Mouse (Mus musculus): ENCODE data around the gene Bcl2l1.

The Bcl2l1 gene

DNA sequence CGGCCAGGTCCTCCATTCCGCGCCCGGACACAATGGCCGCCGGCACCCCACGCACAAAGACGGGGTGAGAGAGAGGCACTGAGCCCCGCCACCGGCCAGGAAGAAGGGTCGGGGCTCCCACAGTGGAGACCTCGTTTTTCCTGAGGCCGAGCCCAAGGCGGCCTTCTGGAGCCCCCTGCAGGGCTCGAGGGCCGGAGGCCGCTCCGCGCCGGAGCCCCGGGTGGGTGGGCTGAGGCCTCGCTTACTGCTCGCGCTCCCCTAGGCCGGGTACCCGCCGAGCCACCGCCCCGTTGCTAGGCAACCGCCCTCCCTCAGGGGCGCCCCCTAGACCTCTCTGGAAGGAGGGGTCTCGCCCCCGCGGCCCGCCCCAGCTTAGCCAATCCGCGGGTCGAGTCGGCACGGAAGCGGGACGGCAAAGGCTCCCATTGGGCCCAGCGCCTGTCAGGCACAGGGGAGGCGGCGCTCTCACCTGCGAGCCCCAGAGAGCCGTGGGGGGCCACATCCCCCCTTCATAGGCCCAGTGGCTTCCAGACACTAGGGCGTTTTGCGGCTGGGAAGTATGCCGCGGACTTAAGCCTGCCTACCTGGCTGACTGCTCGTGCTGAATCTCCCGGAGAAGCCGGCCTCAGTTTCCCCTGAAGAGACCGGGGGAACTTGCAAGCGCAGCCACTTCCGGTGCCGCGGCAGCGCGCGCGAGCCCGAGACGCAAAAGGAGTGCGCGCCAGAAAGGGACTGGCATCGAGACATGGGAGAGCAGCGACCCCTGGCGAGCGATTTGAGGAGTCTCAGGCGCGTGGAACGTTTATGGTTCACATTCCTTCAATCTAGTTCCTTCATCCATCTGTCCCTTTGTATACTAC lies at the start of gene Bcl2l1:
Gene Bcl2l1 (minus strand): TSS at position 710 of the 860 bp plus-strand sequence.
- DNase-seq = peak; percentile 100

DNA sequence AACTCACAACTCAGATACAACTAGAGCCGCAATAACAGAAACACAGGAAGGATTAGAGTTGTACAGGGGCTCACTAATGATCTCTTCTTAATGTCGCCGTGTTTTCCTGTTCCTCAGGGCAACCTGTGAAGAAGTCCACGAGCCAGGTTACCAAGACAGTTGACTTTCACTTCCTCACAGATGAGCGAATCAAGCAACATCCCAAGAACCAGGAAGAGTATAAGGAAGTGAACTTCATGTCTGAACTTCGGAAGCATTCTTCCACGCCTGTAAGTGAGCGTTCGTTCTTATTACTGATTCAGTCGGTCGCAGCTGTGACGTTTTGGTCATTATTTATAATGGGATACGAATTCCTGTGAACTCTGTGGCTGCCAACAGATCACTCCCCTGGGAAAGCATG lies 49.4 kb upstream of the Bcl2l1 start:
- peak; percentile 81 for DNase-seq

DNA sequence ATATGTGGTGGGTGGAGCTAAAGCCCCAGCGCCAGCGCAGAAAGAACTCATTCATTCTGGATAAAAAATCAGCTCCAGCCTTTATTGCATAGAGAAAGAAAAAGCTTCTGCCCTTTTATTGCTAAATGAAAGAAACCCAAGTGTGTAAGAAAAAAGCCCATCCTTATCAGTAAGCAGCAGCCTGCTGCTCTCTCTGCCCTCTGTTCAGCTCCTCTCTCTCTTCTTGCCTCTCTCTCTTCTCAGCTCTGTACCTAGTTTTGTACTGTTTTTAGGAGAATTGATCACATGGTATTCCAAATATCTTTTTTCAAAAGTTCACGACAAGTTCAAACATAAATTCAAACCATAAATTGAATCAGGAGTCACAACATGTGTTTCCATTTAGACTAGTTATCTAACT lies 46.7 kb upstream of the Bcl2l1 start:
- DNase-seq = no peak

GRCm38 (mm10) chr2:152863346-152863745 lies 31.8 kb upstream of the Bcl2l1 start:
- peak; percentile 16 for DNase-seq

DNA sequence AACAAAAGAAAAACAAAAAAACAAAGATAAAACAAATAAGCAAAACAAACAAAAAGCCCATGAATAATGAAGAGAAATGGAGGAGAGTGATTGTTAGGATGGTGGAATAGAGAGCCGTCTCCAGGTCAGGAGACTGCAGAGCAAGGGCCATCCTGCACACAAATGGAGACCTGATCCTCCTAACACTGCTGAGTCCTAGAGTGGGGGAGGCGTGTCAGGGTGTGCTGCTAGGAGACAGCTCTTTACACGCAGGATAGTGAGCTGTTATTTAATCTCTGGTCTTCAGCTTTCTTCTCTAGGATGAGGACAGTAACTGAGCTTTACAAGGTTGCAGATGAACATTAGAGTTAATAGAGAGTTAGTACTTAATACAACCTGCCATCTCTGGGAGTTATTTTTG lies 31.1 kb upstream of the Bcl2l1 start:
- DNase-seq = peak; percentile 46

DNA sequence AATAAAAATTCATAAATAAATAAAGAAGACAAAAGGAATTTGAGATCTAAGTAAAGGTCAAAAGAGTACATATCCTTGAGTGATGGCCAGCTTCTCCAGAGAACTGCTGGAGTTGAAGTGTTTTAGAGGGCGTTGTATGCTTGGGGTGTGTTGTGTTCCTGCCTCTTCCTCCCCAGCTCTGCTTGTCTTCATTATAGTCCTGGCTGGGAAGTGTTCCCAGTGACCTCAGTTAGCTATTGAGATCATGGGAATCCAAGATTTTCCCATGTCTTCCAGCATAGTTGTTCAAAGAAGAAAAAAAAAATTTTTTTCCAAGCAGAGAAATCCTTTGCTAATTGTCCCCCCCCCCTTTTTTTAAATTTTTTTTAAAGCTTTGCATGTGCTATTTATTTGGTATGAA lies 30.4 kb upstream of the Bcl2l1 start:
- DNase-seq = peak; percentile 88

- no peak for DNase-seq
Observed at GRCm38 (mm10) chr2:152859501-152859900, 28.0 kb upstream of the Bcl2l1 start.

- no peak for DNase-seq
Observed at GRCm38 (mm10) chr2:152848466-152848865, 16.9 kb upstream of the Bcl2l1 start.

DNA sequence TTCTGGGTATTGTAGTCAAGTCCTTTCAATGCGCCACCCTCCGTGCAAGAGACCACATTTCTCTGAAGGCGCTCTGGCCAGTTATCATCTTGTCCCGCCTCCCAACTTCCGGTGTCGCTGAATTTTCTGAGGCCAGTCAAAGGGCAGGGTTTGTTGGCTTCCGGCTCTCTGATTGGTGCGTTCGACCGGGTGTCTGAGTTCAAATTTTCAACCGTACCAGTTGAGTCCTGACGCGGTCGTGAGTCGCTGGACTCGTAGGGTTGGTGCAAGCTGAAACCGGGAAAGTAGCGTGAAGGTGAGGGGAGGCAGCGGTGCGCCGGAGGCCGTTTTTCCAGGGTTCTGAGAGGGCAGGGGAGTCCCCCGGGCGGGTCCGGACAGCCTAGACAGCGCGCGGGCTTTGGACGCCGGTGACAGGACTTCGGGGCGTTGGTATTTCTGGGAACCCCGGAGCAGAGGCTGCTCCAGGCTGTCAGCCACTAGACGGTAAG lies 16.3 kb upstream of the Bcl2l1 start, which contains the start of gene Tpx2:
Gene Tpx2 (plus strand): TSS at position 150 of the 488 bp plus-strand sequence.
- DNase-seq = peak; percentile 100

DNA sequence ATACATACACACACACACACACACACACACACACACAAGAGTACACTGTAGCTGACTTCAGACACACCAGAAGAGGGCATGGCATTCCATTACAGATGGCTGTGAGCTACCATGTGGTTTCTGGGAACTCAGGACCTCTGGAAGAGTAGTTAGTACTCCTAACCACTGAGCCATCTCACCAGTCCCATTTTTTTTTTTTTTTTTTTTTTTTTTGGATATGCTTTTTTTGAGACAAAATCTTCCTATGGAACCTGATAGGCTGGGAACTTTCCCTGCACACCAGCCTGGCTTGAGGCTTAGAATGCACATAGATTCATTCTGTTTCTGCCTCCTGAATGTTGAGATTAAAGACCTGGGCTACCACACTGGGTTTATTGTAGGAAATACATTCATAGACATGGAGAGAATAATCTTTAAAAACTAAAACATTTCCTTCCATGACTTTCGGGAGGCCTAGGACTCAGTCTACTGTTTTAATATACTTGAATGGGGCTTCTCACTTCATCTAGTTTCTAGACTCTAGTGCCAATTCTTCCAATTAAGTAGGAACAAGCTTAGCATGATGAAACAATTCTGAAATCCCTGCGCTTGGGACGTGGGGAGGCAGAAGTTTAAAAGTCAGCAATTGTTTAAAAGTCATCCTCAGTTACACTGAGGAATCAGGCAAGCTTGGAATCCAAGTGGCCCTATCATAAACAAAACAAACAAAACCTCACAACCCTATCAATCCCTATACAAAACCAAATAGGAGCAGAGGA lies 15.7 kb upstream of the Bcl2l1 start:
- DNase-seq = no peak

DNA sequence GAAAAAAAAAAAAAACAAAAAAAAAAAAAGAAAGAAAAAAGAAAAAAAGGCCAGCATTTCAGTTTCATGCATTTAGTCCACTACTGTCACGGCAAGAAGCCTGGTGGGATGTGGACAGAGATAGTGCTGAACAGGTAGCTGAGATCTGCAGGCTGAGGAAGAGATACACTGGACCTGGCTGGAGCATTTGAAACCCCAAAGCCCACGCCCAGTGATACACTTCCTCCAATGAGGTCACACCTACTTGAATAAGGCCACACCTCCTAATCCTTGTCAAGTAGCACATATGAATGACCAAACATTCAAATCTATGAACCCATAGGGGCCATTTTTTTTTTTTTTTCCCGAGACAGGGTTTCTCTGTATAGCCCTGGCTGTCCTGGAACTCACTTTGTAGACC lies 11.2 kb upstream of the Bcl2l1 start:
- no peak for DNase-seq

DNA sequence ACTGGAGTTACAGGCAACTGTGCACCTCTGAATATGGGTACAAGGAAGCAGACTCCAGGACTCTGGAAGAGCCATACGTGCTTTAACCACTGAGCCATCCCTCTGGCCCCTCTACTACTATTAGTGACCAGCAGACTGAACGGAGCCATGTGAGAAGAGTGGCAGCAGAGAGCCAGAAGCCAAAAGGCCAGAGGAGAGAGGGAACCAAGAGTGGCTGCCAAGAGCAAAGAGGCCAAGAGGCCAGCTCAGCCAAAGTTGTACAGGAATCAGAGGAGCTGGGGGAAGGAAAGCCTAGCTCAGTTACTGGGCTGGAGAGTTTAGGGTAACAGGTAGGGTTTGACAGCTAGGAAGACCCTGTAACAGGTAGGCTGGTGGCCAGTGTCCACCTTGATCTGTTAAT lies 7.7 kb upstream of the Bcl2l1 start:
- no peak for DNase-seq

- peak; percentile 100 for DNase-seq
Observed at GRCm38 (mm10) chr2:152830021-152830921, 1.3 kb downstream of the Bcl2l1 start.

DNA sequence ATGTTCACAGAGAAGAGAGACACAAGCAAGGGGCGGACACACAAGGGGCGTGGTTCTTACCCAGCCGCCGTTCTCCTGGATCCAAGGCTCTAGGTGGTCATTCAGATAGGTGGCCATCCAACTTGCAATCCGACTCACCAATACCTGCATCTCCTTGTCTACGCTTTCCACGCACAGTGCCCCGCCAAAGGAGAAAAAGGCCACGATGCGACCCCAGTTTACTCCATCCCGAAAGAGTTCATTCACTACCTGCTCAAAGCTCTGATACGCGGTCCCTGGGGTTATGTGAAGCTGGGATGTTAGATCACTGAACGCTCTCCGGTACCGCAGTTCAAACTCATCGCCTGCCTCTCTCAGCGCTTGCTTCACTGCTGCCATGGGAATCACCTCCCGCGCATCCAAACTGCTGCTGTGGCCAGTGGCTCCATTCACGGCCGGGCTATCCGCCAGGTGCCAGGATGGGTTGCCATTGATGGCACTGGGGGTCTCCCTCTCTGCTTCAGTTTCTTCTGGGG lies 2.1 kb downstream of the Bcl2l1 start:
- peak; percentile 97 for DNase-seq

- DNase-seq = peak; percentile 96
Observed at GRCm38 (mm10) chr2:152828532-152828931, 3.0 kb downstream of the Bcl2l1 start.

DNA sequence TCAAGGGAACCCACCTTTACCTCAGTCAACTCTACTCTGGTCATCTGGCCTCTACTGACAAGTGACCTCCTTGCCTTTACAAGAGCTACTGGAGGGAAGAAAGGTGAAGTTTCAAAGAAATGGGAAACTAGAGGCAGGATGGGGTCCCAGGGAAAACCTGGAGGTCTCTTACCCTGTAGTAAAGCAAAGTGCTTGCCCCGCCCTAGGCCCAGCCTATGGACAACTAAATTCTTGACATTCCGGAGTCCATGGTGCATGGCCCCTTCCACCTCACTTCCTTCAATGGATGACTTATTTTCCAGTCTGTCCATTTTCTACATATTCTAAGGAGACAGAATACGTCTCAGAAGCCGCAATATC lies 3.5 kb downstream of the Bcl2l1 start:
- DNase-seq = peak; percentile 93

GRCm38 (mm10) chr2:152827321-152828010 lies 4.1 kb downstream of the Bcl2l1 start:
- DNase-seq = peak; percentile 91

- DNase-seq = no peak
Observed at GRCm38 (mm10) chr2:152826481-152826880, 5.0 kb downstream of the Bcl2l1 start.

DNA sequence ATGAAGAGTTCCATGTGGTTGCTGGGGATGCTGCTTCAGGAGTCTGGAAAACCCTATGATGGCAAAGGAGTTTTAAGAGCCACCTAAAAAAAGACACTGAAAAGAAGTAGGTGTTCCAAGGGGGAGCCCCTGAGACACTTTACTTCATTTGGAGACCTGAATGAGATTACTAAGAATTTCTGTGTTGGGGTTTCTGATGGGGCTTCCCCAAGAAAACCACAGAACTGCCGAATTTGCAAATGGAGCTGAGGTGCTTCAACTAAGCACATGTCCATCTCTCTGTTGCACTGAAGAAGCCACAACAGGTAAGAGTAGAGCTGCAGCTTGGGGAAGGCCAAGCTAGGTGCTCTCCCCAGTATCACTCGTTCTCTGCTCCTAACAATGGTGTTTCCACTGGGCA lies 5.8 kb downstream of the Bcl2l1 start:
- DNase-seq = peak; percentile 91

DNA sequence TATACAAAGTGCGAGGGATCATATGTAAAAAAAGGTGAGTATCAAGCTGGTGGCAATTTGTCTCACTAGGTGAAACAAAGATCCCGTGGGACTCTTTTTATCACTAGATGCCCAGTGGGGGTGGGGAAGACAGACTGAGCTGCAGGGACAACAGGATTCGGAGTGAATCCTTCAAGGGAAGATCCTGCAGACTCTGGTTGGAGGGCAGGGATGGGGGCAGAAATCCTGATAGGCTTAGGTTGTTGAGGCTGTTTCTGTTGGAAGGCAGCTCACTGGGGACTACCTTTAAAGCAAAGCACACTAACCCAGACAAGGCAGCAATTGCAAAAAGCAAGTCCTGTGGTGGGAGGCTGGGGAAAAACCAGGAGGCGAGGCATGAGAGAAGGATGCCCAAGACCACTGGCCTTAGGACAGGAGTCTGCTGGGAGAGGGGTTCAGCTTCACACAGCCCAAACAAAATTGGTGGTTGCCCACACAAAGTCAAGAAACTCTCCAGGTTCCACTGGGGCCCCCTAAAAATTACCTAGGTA lies 6.3 kb downstream of the Bcl2l1 start:
- DNase-seq = peak; percentile 85

- DNase-seq = no peak
Observed at GRCm38 (mm10) chr2:152824438-152825167, 6.9 kb downstream of the Bcl2l1 start.

Data from heart, adult 11 months (tissue).